10 mouse cellular contexts compared by ENCODE assay signal in the genomic region with DNA sequence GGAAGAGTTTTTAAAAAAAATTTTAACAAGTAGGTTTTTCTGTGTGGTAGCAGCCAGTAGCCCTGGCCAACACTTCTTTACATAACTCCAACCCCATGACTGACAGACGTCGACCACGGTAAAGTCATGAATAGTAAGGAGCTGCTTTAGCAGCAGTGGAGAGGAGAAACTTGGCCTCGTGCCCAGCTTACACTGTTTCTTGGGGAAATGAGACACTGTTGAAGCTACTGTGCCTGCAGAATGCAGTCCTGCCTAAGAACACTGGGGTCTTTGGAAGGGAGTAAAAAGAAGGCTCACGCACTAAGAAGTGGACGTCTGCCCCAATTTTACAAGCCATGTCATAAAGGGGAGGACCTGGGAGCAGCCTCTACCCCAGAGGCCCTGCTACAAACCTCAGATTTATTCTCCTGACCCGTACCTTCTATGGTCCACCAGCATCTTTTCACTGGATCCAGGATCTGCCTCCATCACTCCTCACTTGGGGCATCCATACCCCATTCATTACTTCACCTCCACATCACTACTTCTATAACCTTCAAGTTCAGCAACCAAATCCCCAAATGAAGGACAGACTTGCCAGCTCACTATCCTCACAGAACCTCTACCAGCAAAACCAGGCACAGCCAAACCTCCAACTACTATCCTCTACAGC.
DNase-seq lines count a peak whose midpoint lies in the region; ATAC-seq and TF ChIP-seq lines count a peak whose summit lies in the region.
"Had no signal": no experiment of that assay in that cellular context is flagged by ENCODE, and none has a peak within 500 bp of the region (broad histone marks: within the 10 kb centered on the region; RNA-seq: fewer than 3 reads in every experiment).

No protein-coding gene starts in this region.

- peak; percentile 63 for DNase-seq in forebrain, embryonic 11.5 days (ENCODE audit: low spot score)
- no peak for DNase-seq in forebrain, embryonic 10.5 days (ENCODE audit: extremely low spot score, low spot score)
- DNase-seq in adrenal gland, postnatal 36 days = peak; percentile 36 to 47
- DNase-seq in layer of hippocampus, postnatal 36 days = peak; percentile 41 to 49
- DNase-seq in midbrain, postnatal 0 days (ENCODE audit: low spot score) = peak; percentile 82
- no peak for DNase-seq in thymus, postnatal 4 days

- no peak overlapping the region for H3K9ac ChIP-seq in forebrain, embryonic 11.5 days (ENCODE audit: low read length)
- H3K9ac ChIP-seq in hindbrain, embryonic 16.5 days (ENCODE audit: low read depth, low read length) = no peak overlapping the region
- H3K9ac ChIP-seq in midbrain, postnatal 0 days (replicated peaks; ENCODE audit: low read length, poor library complexity, severe bottlenecking) = no peak overlapping the region
- H3K9ac ChIP-seq: embryonic facial prominence, embryonic 15.5 days; limb, embryonic 15.5 days had no signal

- H3K4me2 ChIP-seq in forebrain, embryonic 11.5 days (ENCODE audit: low read depth, low read length, severe bottlenecking) = no peak overlapping the region
- no peak overlapping the region for H3K4me2 ChIP-seq in hindbrain, embryonic 16.5 days (ENCODE audit: low read length)
- no peak overlapping the region for H3K4me2 ChIP-seq in midbrain, postnatal 0 days (ENCODE audit: low read depth, low read length, poor library complexity, severe bottlenecking)
- H3K4me2 ChIP-seq: embryonic facial prominence, embryonic 15.5 days; limb, embryonic 15.5 days had no signal

- no peak overlapping the region for H3K27ac ChIP-seq in forebrain, embryonic 11.5 days (ENCODE audit: low read depth, low read length)
- H3K27ac ChIP-seq in forebrain, embryonic 10.5 days = no peak overlapping the region
- no peak overlapping the region for H3K27ac ChIP-seq in hindbrain, embryonic 16.5 days (ENCODE audit: low read depth, low read length)
- H3K27ac ChIP-seq in midbrain, postnatal 0 days (ENCODE audit: low read depth, low read length) = no peak overlapping the region
- H3K27ac ChIP-seq: embryonic facial prominence, embryonic 15.5 days; limb, embryonic 15.5 days had no signal

- TF ChIP-seq CTCF in midbrain, postnatal 0 days (IDR thresholded peaks at IDR 0.05) = no peak

- 72% methylated on average over 7 of the region's 7 CpGs for WGBS in forebrain, embryonic 11.5 days
- 88% methylated on average over 7 of the region's 7 CpGs for WGBS in forebrain, embryonic 10.5 days
- WGBS in hindbrain, embryonic 16.5 days = 25% methylated on average over 7 of the region's 7 CpGs
- WGBS in midbrain, postnatal 0 days = 26% methylated on average over 7 of the region's 7 CpGs

- no peaks in the 10 kb centered on the region for H3K36me3 ChIP-seq in forebrain, embryonic 11.5 days (ENCODE audit: control insufficient read depth, insufficient read depth, low read length)
- no peaks in the 10 kb centered on the region for H3K36me3 ChIP-seq in forebrain, embryonic 10.5 days (replicated peaks)
- no peaks in the 10 kb centered on the region for H3K36me3 ChIP-seq in hindbrain, embryonic 16.5 days (ENCODE audit: control insufficient read depth, insufficient read depth, low read length)
- no peaks in the 10 kb centered on the region for H3K36me3 ChIP-seq in midbrain, postnatal 0 days (ENCODE audit: insufficient read depth, low read length)
- H3K36me3 ChIP-seq: embryonic facial prominence, embryonic 15.5 days; limb, embryonic 15.5 days had no signal

- no peak overlapping the region for H3K4me3 ChIP-seq in forebrain, embryonic 11.5 days (ENCODE audit: low read depth, low read length)
- no peak overlapping the region for H3K4me3 ChIP-seq in forebrain, embryonic 10.5 days
- H3K4me3 ChIP-seq in hindbrain, embryonic 16.5 days (ENCODE audit: low read length) = no peak overlapping the region
- H3K4me3 ChIP-seq in midbrain, postnatal 0 days (ENCODE audit: low read depth, low read length) = no peak overlapping the region
- H3K4me3 ChIP-seq: embryonic facial prominence, embryonic 15.5 days; limb, embryonic 15.5 days had no signal

- no peaks in the 10 kb centered on the region for H3K27me3 ChIP-seq in forebrain, embryonic 11.5 days (ENCODE audit: control insufficient read depth, insufficient read depth, low read length)
- no peaks in the 10 kb centered on the region for H3K27me3 ChIP-seq in forebrain, embryonic 10.5 days (ENCODE audit: poor library complexity, severe bottlenecking)
- no peaks in the 10 kb centered on the region for H3K27me3 ChIP-seq in hindbrain, embryonic 16.5 days (replicated peaks; ENCODE audit: control insufficient read depth, insufficient read depth, low read length)
- H3K27me3 ChIP-seq in midbrain, postnatal 0 days (ENCODE audit: insufficient read depth, low read length) = no peaks in the 10 kb centered on the region
- H3K27me3 ChIP-seq: embryonic facial prominence, embryonic 15.5 days; limb, embryonic 15.5 days had no signal

- ATAC-seq in forebrain, embryonic 11.5 days (replicated peaks; ENCODE audit: low FRiP score) = peak; percentile 46; the same call in 1 of the 2 replicates
- peak; percentile 68; the same call in 1 of the 2 replicates for ATAC-seq in hindbrain, embryonic 16.5 days
- no peak for ATAC-seq in midbrain, postnatal 0 days (ENCODE audit: low FRiP score)
- no peak for ATAC-seq in activated CD4-positive, CD25-positive, alpha-beta regulatory T cell, adult 4 months

- no peaks in the 10 kb centered on the region for H3K9me3 ChIP-seq in forebrain, embryonic 11.5 days (ENCODE audit: control insufficient read depth, low read length)
- H3K9me3 ChIP-seq in forebrain, embryonic 10.5 days = no peaks in the 10 kb centered on the region
- no peaks in the 10 kb centered on the region for H3K9me3 ChIP-seq in hindbrain, embryonic 16.5 days (ENCODE audit: control insufficient read depth, low read length)
- no peaks in the 10 kb centered on the region for H3K9me3 ChIP-seq in midbrain, postnatal 0 days (ENCODE audit: low read length)
- H3K9me3 ChIP-seq: embryonic facial prominence, embryonic 15.5 days; limb, embryonic 15.5 days had no signal

- H3K4me1 ChIP-seq in forebrain, embryonic 11.5 days (replicated peaks; ENCODE audit: control insufficient read depth, insufficient read depth, low read length) = peaks cover 3% of the 10 kb centered on the region; the same call in 1 of the 2 replicates
- H3K4me1 ChIP-seq in forebrain, embryonic 10.5 days = peaks cover 21% of the 10 kb centered on the region
- peaks cover 3% of the 10 kb centered on the region for H3K4me1 ChIP-seq in hindbrain, embryonic 16.5 days (ENCODE audit: control insufficient read depth, insufficient read depth, low read depth, low read length)
- no peaks in the 10 kb centered on the region for H3K4me1 ChIP-seq in midbrain, postnatal 0 days (ENCODE audit: insufficient read depth, low read length)
- H3K4me1 ChIP-seq: embryonic facial prominence, embryonic 15.5 days had no signal

Comparison
In these comparisons a context has a peak if more than half of its experiments do, and no peak if none do; other contexts are left out.
1. DNase-seq: peak in forebrain, embryonic 11.5 days (single experiment), adrenal gland, postnatal 36 days (2 of 2), layer of hippocampus, postnatal 36 days (2 of 2) and midbrain, postnatal 0 days (single experiment); none in forebrain, embryonic 10.5 days (single experiment) and thymus, postnatal 4 days (single experiment).
2. ATAC-seq: peak in forebrain, embryonic 11.5 days (single experiment) and hindbrain, embryonic 16.5 days (single experiment); none in midbrain, postnatal 0 days (single experiment) and activated CD4-positive, CD25-positive, alpha-beta regulatory T cell, adult 4 months (single experiment).